Mouse (Mus musculus) neural tube, embryonic 12.5 days (tissue): ENCODE measurements around the gene Olfr968. TPM values are rescaled to one million over a fixed set of nuclear protein-coding genes. Genes with fewer than 3 reads are reported as not detected.

ENCODE experiments used
- ATAC-seq: fragments of 200-750 bp; cut with Nextera tagmentation; 2 replicates; pipeline ENCODE4 v1.8.0; 2017; ENCODE audit warnings: low read depth, mild to moderate bottlenecking, moderate TSS enrichment, moderate library complexity; ENCODE audit not compliant: low FRiP score
- H3K27ac ChIP-seq: fragments of 300-500 bp; sonication (generic); 2 replicates; pipeline ENCODE4 v1.5.1; 2016
- H3K27me3 ChIP-seq: fragments of 300-500 bp; sonication (generic); replicated peaks from 2 replicates; pipeline ENCODE4 v1.6.1; 2016; ENCODE audit warnings: mild to moderate bottlenecking
- H3K36me3 ChIP-seq: fragments of 300-500 bp; sonication (generic); 2 replicates; pipeline ENCODE4 v1.6.1; 2016; ENCODE audit warnings: mild to moderate bottlenecking
- H3K4me1 ChIP-seq: fragments of 300-500 bp; sonication (generic); 2 replicates; pipeline ENCODE4 v1.6.1; 2016
- H3K4me2 ChIP-seq: fragments of 300-500 bp; sonication (generic); replicated peaks from 2 replicates; pipeline ENCODE4 v1.6.1; 2016; ENCODE audit warnings: mild to moderate bottlenecking
- H3K4me3 ChIP-seq: fragments of 300-500 bp; sonication (generic); 2 replicates; pipeline ENCODE4 v1.5.1; 2016
- H3K9ac ChIP-seq: fragments of 300-500 bp; sonication (generic); 2 replicates; pipeline ENCODE4 v1.6.1; 2016; ENCODE audit warnings: mild to moderate bottlenecking
- H3K9me3 ChIP-seq: fragments of 300-500 bp; sonication (generic); 2 replicates; pipeline ENCODE4 v1.6.1; 2016; ENCODE audit warnings: mild to moderate bottlenecking
- WGBS: fragments of 180-500 bp; shearing (Covaris S2); methylation state at CpG from one replicate; pipeline ENCODE4 v1.1.7; 2016; 5-methylcytosine and 5-hydroxymethylcytosine counted together
- polyA plus RNA-seq: library from polyadenylated mRNA; unstranded; fragments of >200 nt; fragmentation: Nextera tagmentation; extraction: Ambion mirVana; gene quantifications from 2 replicates; pipeline ENCODE4 v1.2.1, GENCODE M21; 2016

Olfr968 gene
- polyA plus RNA-seq = not detected in 2 replicates

- no peak within 1 kb of the TSS for H3K4me2 ChIP-seq
- no peaks in the 10 kb centered on the region for H3K27me3 ChIP-seq
- H3K9me3 ChIP-seq = no peaks in the 10 kb centered on the region
- no peaks in the 10 kb centered on the region for H3K4me1 ChIP-seq
- H3K36me3 ChIP-seq = no peaks in the 10 kb centered on the region
- H3K27ac ChIP-seq = no peak within 1 kb of the TSS
- no peak within 1 kb of the TSS for H3K9ac ChIP-seq
- 93% methylated on average over 1 of the region's 1 CpGs for WGBS
- no peak within 1 kb of the TSS for H3K4me3 ChIP-seq
- ATAC-seq = no peak
Observed at GRCm38 (mm10) chr9:39783153-39783552, at the start of gene Olfr968. Gene Olfr968 (minus strand): TSS chr9:39783253.

GRCm38 (mm10) chr9:39808560-39808959, 25.5 kb upstream of the Olfr968 start, which contains the start of gene Olfr970:
Gene Olfr970 (plus strand): TSS chr9:39808860.
- Histone ChIP-seq H3K9me3 (no peaks in the 10 kb centered on the region), H3K27ac (no peak within 1 kb of the TSS), H3K4me1 (no peaks in the 10 kb centered on the region), H3K4me2 (no peak within 1 kb of the TSS), H3K4me3 (no peak within 1 kb of the TSS), H3K36me3 (no peaks in the 10 kb centered on the region), H3K9ac (no peak within 1 kb of the TSS), H3K27me3 (no peaks in the 10 kb centered on the region)
- ATAC-seq = no peak
- 76% methylated on average over 4 of the region's 4 CpGs for WGBS

GRCm38 (mm10) chr9:39790558-39790957, 7.5 kb upstream of the Olfr968 start, which contains the start of gene Olfr969:
Gene Olfr969 (plus strand): TSS chr9:39790945.
- no peak for ATAC-seq
- H3K36me3 ChIP-seq = no peaks in the 10 kb centered on the region
- H3K4me1 ChIP-seq = no peaks in the 10 kb centered on the region
- WGBS = 68% methylated on average over 2 of the region's 2 CpGs
- no peak within 1 kb of the TSS for H3K9ac ChIP-seq
- no peaks in the 10 kb centered on the region for H3K27me3 ChIP-seq
- H3K9me3 ChIP-seq = no peaks in the 10 kb centered on the region
- H3K27ac ChIP-seq = no peak within 1 kb of the TSS
- H3K4me3 ChIP-seq = no peak within 1 kb of the TSS
- H3K4me2 ChIP-seq = no peak within 1 kb of the TSS

GRCm38 (mm10) chr9:39746428-39746827, 36.6 kb downstream of the Olfr968 start:
- no peak overlapping the region for H3K27ac ChIP-seq
- no peak overlapping the region for H3K4me2 ChIP-seq
- no peaks in the 10 kb centered on the region for H3K27me3 ChIP-seq
- no peak for ATAC-seq
- H3K9me3 ChIP-seq = no peaks in the 10 kb centered on the region
- no peaks in the 10 kb centered on the region for H3K4me1 ChIP-seq
- H3K4me3 ChIP-seq = no peak overlapping the region
- no peaks in the 10 kb centered on the region for H3K36me3 ChIP-seq
- no peak overlapping the region for H3K9ac ChIP-seq
- 87% methylated on average over 1 of the region's 1 CpGs for WGBS

GRCm38 (mm10) chr9:39745949-39746348, 37.1 kb downstream of the Olfr968 start, which contains the start of gene Olfr967:
Gene Olfr967 (plus strand): TSS chr9:39746249.
- Histone ChIP-seq H3K9ac (no peak within 1 kb of the TSS), H3K4me3 (no peak within 1 kb of the TSS), H3K27ac (no peak within 1 kb of the TSS), H3K9me3 (no peaks in the 10 kb centered on the region), H3K4me1 (no peaks in the 10 kb centered on the region), H3K36me3 (no peaks in the 10 kb centered on the region), H3K27me3 (no peaks in the 10 kb centered on the region), H3K4me2 (no peak within 1 kb of the TSS)
- ATAC-seq = no peak

- WGBS = 98% methylated on average over 1 of the region's 1 CpGs
- Histone ChIP-seq H3K9me3 (no peaks in the 10 kb centered on the region), H3K9ac (no peak overlapping the region), H3K4me1 (no peaks in the 10 kb centered on the region), H3K27me3 (no peaks in the 10 kb centered on the region), H3K4me3 (no peak overlapping the region), H3K27ac (no peak overlapping the region), H3K4me2 (no peak overlapping the region), H3K36me3 (no peaks in the 10 kb centered on the region)
- no peak for ATAC-seq
Observed at GRCm38 (mm10) chr9:39740741-39741140, 42.3 kb downstream of the Olfr968 start.

- H3K27me3 ChIP-seq = no peaks in the 10 kb centered on the region
- H3K4me3 ChIP-seq = no peak within 1 kb of the TSS
- no peaks in the 10 kb centered on the region for H3K36me3 ChIP-seq
- no peak within 1 kb of the TSS for H3K4me2 ChIP-seq
- no peak within 1 kb of the TSS for H3K9ac ChIP-seq
- no peaks in the 10 kb centered on the region for H3K9me3 ChIP-seq
- no peaks in the 10 kb centered on the region for H3K4me1 ChIP-seq
- ATAC-seq = no peak
- H3K27ac ChIP-seq = no peak within 1 kb of the TSS
Observed at GRCm38 (mm10) chr9:39730678-39731077, 52.4 kb downstream of the Olfr968 start, which contains the start of gene Olfr150. Gene Olfr150 (plus strand): TSS chr9:39730978.

Other genes starting within 250 kb of the Olfr968 start
- gene Olfr958, start 229.2 kb downstream of the Olfr968 start, polyA plus RNA-seq = not detected in 2 replicates
- gene Olfr959, start 207.7 kb downstream of the Olfr968 start, polyA plus RNA-seq = not detected in 2 replicates
- gene AW551984, start 178.8 kb downstream of the Olfr968 start, polyA plus RNA-seq = 26.1 and 26.5 TPM in 2 replicates
- gene Olfr148, start 172.6 kb downstream of the Olfr968 start, polyA plus RNA-seq = not detected in 2 replicates
- gene Olfr960, start 161.9 kb downstream of the Olfr968 start, polyA plus RNA-seq = not detected in 2 replicates
- gene Olfr961, start 138.2 kb downstream of the Olfr968 start, polyA plus RNA-seq = not detected in 2 replicates
- not detected in 2 replicates for gene Olfr963, start 116.0 kb downstream of the Olfr968 start, polyA plus RNA-seq
- not detected in 2 replicates for gene Olfr149, start 76.1 kb downstream of the Olfr968 start, polyA plus RNA-seq
- gene Olfr965, start 71.9 kb downstream of the Olfr968 start, polyA plus RNA-seq = not detected in 2 replicates
- gene Olfr150, start 52.3 kb downstream of the Olfr968 start, polyA plus RNA-seq = not detected in 2 replicates
- gene Olfr967, start 37.0 kb downstream of the Olfr968 start, polyA plus RNA-seq = not detected in 2 replicates
- gene Olfr969, start 7.7 kb upstream of the Olfr968 start, polyA plus RNA-seq = not detected in 2 replicates
- not detected in 2 replicates for gene Olfr970, start 25.6 kb upstream of the Olfr968 start, polyA plus RNA-seq
- gene Olfr971, start 53.6 kb upstream of the Olfr968 start, polyA plus RNA-seq = not detected in 2 replicates
- gene Olfr972, start 83.2 kb upstream of the Olfr968 start, polyA plus RNA-seq = not detected in 2 replicates
- gene Olfr229, start 124.1 kb upstream of the Olfr968 start, polyA plus RNA-seq = not detected in 2 replicates
- not detected in 2 replicates for gene Olfr974, start 154.2 kb upstream of the Olfr968 start, polyA plus RNA-seq
- 0.11 TPM in 1 of 2 replicates, not detected in the other for gene Olfr975, start 168.8 kb upstream of the Olfr968 start, polyA plus RNA-seq
- not detected in 2 replicates for gene Olfr976, start 177.9 kb upstream of the Olfr968 start, polyA plus RNA-seq
- not detected in 2 replicates for gene Olfr978, start 208.9 kb upstream of the Olfr968 start, polyA plus RNA-seq
- not detected in 2 replicates for gene Olfr979, start 220.2 kb upstream of the Olfr968 start, polyA plus RNA-seq
- gene Olfr980, start 226.3 kb upstream of the Olfr968 start, polyA plus RNA-seq = not detected in 2 replicates
- not detected in 2 replicates for gene Olfr981, start 238.2 kb upstream of the Olfr968 start, polyA plus RNA-seq